Mouse (Mus musculus) liver, postnatal 0 days (tissue): Measurements from ENCODE around the gene Gal3st3.

Experiments
- CTCF ChIP-seq: sonication (generic); IDR thresholded peaks from 2 replicates; pipeline ENCODE4 v1.5.1; 2016; ENCODE audit warnings: antibody characterized with exemption, low read depth
- EP300 ChIP-seq: IDR thresholded peaks from 2 replicates; pipeline ENCODE4 v1.6.1; 2016; ENCODE audit warnings: antibody characterized with exemption, low read depth, mild to moderate bottlenecking

DNA sequence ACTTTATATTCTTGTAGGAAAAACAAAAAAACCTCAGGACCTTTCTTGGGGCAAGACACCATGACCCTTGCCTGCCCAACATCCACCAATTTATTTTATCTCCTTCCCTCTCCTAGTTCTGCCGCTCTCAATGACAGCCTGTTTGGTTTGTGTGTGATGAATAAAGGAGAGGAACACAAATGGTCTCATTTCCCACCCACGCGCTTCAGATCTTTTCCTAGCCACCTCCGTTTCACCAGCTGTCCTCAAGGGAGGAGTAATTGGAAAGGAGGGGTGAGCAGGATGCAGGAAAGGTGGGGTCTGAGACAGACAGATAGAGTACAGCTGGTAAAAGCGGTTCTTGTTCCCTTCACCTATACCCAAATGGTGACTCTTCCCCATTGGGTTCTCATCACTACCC, 1.5 kb upstream of the Gal3st3 start:
- no peak for TF ChIP-seq EP300
- no peak for TF ChIP-seq CTCF
